Mouse (Mus musculus): ENCODE measurements at regions not wholly inside any gene's neighbourhood (a gene's known extent, or its start where the extent isn't known, plus 50 kb on each side); places are given as distances from the start of the nearest gene placed in this dataset.

GRCm38 (mm10) chr8:126656554-126657260 is 62.9 kb upstream of the Irf2bp2 start:
- H3K36me3 ChIP-seq (ENCODE audit: control insufficient read depth, insufficient read depth, low read length): no peaks in the 10 kb centered on the region
- H3K27ac ChIP-seq (ENCODE audit: low read depth, low read length): no peak overlapping the region
- WGBS: 83% methylated on average over 10 of the region's 10 CpGs
- H3K27me3 ChIP-seq (ENCODE audit: control insufficient read depth, insufficient read depth, low read length): no peaks in the 10 kb centered on the region
- H3K4me2 ChIP-seq: no peak overlapping the region
- H3K4me1 ChIP-seq (ENCODE audit: control insufficient read depth, insufficient read depth, low read length): peaks cover 19% of the 10 kb centered on the region
- H3K9ac ChIP-seq (ENCODE audit: low read length): no peak overlapping the region
- no peak for DNase-seq (ENCODE audit: low spot score, missing footprints)
- no peaks in the 10 kb centered on the region for H3K9me3 ChIP-seq (ENCODE audit: control insufficient read depth, low read length)
- no peak overlapping the region for H3K4me3 ChIP-seq (ENCODE audit: low read depth, low read length)
- no peak for ATAC-seq (ENCODE audit: low FRiP score)

- H3K4me2 ChIP-seq: no peak overlapping the region
- DNase-seq (ENCODE audit: low spot score, missing footprints): no peak
- no peaks in the 10 kb centered on the region for H3K36me3 ChIP-seq (ENCODE audit: control insufficient read depth, insufficient read depth, low read length)
- H3K4me1 ChIP-seq (ENCODE audit: control insufficient read depth, insufficient read depth, low read length): peaks cover 8% of the 10 kb centered on the region
- H3K27ac ChIP-seq (ENCODE audit: low read depth, low read length): no peak overlapping the region
- WGBS: 75% methylated on average over 2 of the region's 2 CpGs
- no peaks in the 10 kb centered on the region for H3K9me3 ChIP-seq (ENCODE audit: control insufficient read depth, low read length)
- no peaks in the 10 kb centered on the region for H3K27me3 ChIP-seq (ENCODE audit: control insufficient read depth, insufficient read depth, low read length)
- ATAC-seq (ENCODE audit: low FRiP score): no peak
- H3K4me3 ChIP-seq (ENCODE audit: low read depth, low read length): no peak overlapping the region
- no peak overlapping the region for H3K9ac ChIP-seq (ENCODE audit: low read length)
Observed at GRCm38 (mm10) chr8:126655565-126655964, 61.8 kb upstream of the Irf2bp2 start.

- H3K4me2 ChIP-seq: no peak overlapping the region
- H3K4me1 ChIP-seq (ENCODE audit: control insufficient read depth, insufficient read depth, low read length): no peaks in the 10 kb centered on the region
- WGBS: 91% methylated on average over 7 of the region's 7 CpGs
- DNase-seq (ENCODE audit: low spot score, missing footprints) (no peak), ATAC-seq (ENCODE audit: low FRiP score) (no peak)
- H3K27ac ChIP-seq (ENCODE audit: low read depth, low read length): no peak overlapping the region
- no peaks in the 10 kb centered on the region for H3K9me3 ChIP-seq (ENCODE audit: control insufficient read depth, low read length)
- H3K4me3 ChIP-seq (ENCODE audit: low read depth, low read length): no peak overlapping the region
- H3K27me3 ChIP-seq (ENCODE audit: control insufficient read depth, insufficient read depth, low read length): no peaks in the 10 kb centered on the region
- H3K9ac ChIP-seq (ENCODE audit: low read length): no peak overlapping the region
- no peaks in the 10 kb centered on the region for H3K36me3 ChIP-seq (ENCODE audit: control insufficient read depth, insufficient read depth, low read length)
Observed at GRCm38 (mm10) chr8:126654353-126654752, 60.6 kb upstream of the Irf2bp2 start.

- no peak for ATAC-seq (ENCODE audit: low FRiP score)
- Histone ChIP-seq H3K27ac (ENCODE audit: low read depth, low read length) (no peak overlapping the region), H3K9me3 (ENCODE audit: control insufficient read depth, low read length) (no peaks in the 10 kb centered on the region), H3K9ac (ENCODE audit: low read length) (no peak overlapping the region), H3K4me2 (no peak overlapping the region), H3K4me1 (ENCODE audit: control insufficient read depth, insufficient read depth, low read length) (no peaks in the 10 kb centered on the region), H3K27me3 (ENCODE audit: control insufficient read depth, insufficient read depth, low read length) (no peaks in the 10 kb centered on the region), H3K36me3 (ENCODE audit: control insufficient read depth, insufficient read depth, low read length) (no peaks in the 10 kb centered on the region), H3K4me3 (ENCODE audit: low read depth, low read length) (no peak overlapping the region)
- WGBS: 88% methylated on average over 5 of the region's 5 CpGs
- no peak for DNase-seq (ENCODE audit: low spot score, missing footprints)
Observed at GRCm38 (mm10) chr8:126652151-126652550, 58.4 kb upstream of the Irf2bp2 start.

- no peaks in the 10 kb centered on the region for H3K27me3 ChIP-seq (ENCODE audit: control insufficient read depth, insufficient read depth, low read length)
- H3K9me3 ChIP-seq (ENCODE audit: control insufficient read depth, low read length): no peaks in the 10 kb centered on the region
- WGBS: 88% methylated on average over 8 of the region's 8 CpGs
- no peaks in the 10 kb centered on the region for H3K4me1 ChIP-seq (ENCODE audit: control insufficient read depth, insufficient read depth, low read length)
- no peaks in the 10 kb centered on the region for H3K36me3 ChIP-seq (ENCODE audit: control insufficient read depth, insufficient read depth, low read length)
- DNase-seq (ENCODE audit: low spot score, missing footprints): no peak
- H3K4me2 ChIP-seq: no peak overlapping the region
- no peak for ATAC-seq (ENCODE audit: low FRiP score)
- no peak overlapping the region for H3K9ac ChIP-seq (ENCODE audit: low read length)
- H3K27ac ChIP-seq (ENCODE audit: low read depth, low read length): no peak overlapping the region
- H3K4me3 ChIP-seq (ENCODE audit: low read depth, low read length): no peak overlapping the region
Observed at GRCm38 (mm10) chr8:126650945-126651344, 57.2 kb upstream of the Irf2bp2 start.

GRCm38 (mm10) chr8:126649305-126649704 is 55.5 kb upstream of the Irf2bp2 start:
- DNase-seq (ENCODE audit: low spot score, missing footprints) (no peak), ATAC-seq (ENCODE audit: low FRiP score) (no peak)
- Histone ChIP-seq H3K36me3 (ENCODE audit: control insufficient read depth, insufficient read depth, low read length) (no peaks in the 10 kb centered on the region), H3K4me3 (ENCODE audit: low read depth, low read length) (no peak overlapping the region), H3K27me3 (ENCODE audit: control insufficient read depth, insufficient read depth, low read length) (no peaks in the 10 kb centered on the region), H3K4me1 (ENCODE audit: control insufficient read depth, insufficient read depth, low read length) (no peaks in the 10 kb centered on the region), H3K27ac (ENCODE audit: low read depth, low read length) (no peak overlapping the region), H3K9me3 (ENCODE audit: control insufficient read depth, low read length) (no peaks in the 10 kb centered on the region), H3K9ac (ENCODE audit: low read length) (no peak overlapping the region), H3K4me2 (no peak overlapping the region)
- WGBS: 93% methylated on average over 1 of the region's 1 CpGs

- no peaks in the 10 kb centered on the region for H3K36me3 ChIP-seq (ENCODE audit: control insufficient read depth, insufficient read depth, low read length)
- DNase-seq (ENCODE audit: low spot score, missing footprints) (no peak), ATAC-seq (ENCODE audit: low FRiP score) (no peak)
- no peaks in the 10 kb centered on the region for H3K9me3 ChIP-seq (ENCODE audit: control insufficient read depth, low read length)
- no peaks in the 10 kb centered on the region for H3K4me1 ChIP-seq (ENCODE audit: control insufficient read depth, insufficient read depth, low read length)
- no peak overlapping the region for H3K4me3 ChIP-seq (ENCODE audit: low read depth, low read length)
- WGBS: 59% methylated on average over 1 of the region's 1 CpGs
- H3K4me2 ChIP-seq: no peak overlapping the region
- no peaks in the 10 kb centered on the region for H3K27me3 ChIP-seq (ENCODE audit: control insufficient read depth, insufficient read depth, low read length)
- H3K9ac ChIP-seq (ENCODE audit: low read length): no peak overlapping the region
- no peak overlapping the region for H3K27ac ChIP-seq (ENCODE audit: low read depth, low read length)
Observed at GRCm38 (mm10) chr8:126647350-126647749, 53.6 kb upstream of the Irf2bp2 start.

GRCm38 (mm10) chr8:126646604-126647311 is 53.0 kb upstream of the Irf2bp2 start:
- ATAC-seq (ENCODE audit: low FRiP score) (no peak), DNase-seq (ENCODE audit: low spot score, missing footprints) (no peak)
- H3K4me3 ChIP-seq (ENCODE audit: low read depth, low read length): no peak overlapping the region
- H3K4me2 ChIP-seq: no peak overlapping the region
- no peaks in the 10 kb centered on the region for H3K36me3 ChIP-seq (ENCODE audit: control insufficient read depth, insufficient read depth, low read length)
- 72% methylated on average over 8 of the region's 8 CpGs for WGBS
- no peak overlapping the region for H3K27ac ChIP-seq (ENCODE audit: low read depth, low read length)
- H3K9ac ChIP-seq (ENCODE audit: low read length): no peak overlapping the region
- H3K27me3 ChIP-seq (ENCODE audit: control insufficient read depth, insufficient read depth, low read length): no peaks in the 10 kb centered on the region
- no peaks in the 10 kb centered on the region for H3K4me1 ChIP-seq (ENCODE audit: control insufficient read depth, insufficient read depth, low read length)
- no peaks in the 10 kb centered on the region for H3K9me3 ChIP-seq (ENCODE audit: control insufficient read depth, low read length)

GRCm38 (mm10) chr8:126644179-126644578 is 50.4 kb upstream of the Irf2bp2 start:
- Histone ChIP-seq H3K9me3 (ENCODE audit: control insufficient read depth, low read length) (no peaks in the 10 kb centered on the region), H3K27ac (ENCODE audit: low read depth, low read length) (no peak overlapping the region), H3K4me1 (ENCODE audit: control insufficient read depth, insufficient read depth, low read length) (no peaks in the 10 kb centered on the region), H3K27me3 (ENCODE audit: control insufficient read depth, insufficient read depth, low read length) (no peaks in the 10 kb centered on the region), H3K9ac (ENCODE audit: low read length) (no peak overlapping the region), H3K36me3 (ENCODE audit: control insufficient read depth, insufficient read depth, low read length) (no peaks in the 10 kb centered on the region), H3K4me3 (ENCODE audit: low read depth, low read length) (no peak overlapping the region), H3K4me2 (no peak overlapping the region)
- DNase-seq (ENCODE audit: low spot score, missing footprints): no peak
- WGBS: 69% methylated on average over 5 of the region's 5 CpGs
- no peak for ATAC-seq (ENCODE audit: low FRiP score)

All from midbrain, embryonic 11.5 days (tissue).